Mouse (Mus musculus) midbrain, embryonic 16.5 days (tissue): ENCODE data around the gene Slc45a2. TPM values are rescaled to one million over a fixed set of nuclear protein-coding genes. Genes with fewer than 3 reads are reported as not detected.
A peak's percentile ranks its signal among the peaks of the same experiment; 100 is the strongest.

Source experiments
- ATAC-seq: fragments of 200-750 bp; cut with Nextera tagmentation; 2 replicates; pipeline ENCODE4 v1.8.0; 2017; ENCODE audit warnings: moderate TSS enrichment
- H3K27ac ChIP-seq: fragments of 300-500 bp; sonication (generic); 2 replicates; pipeline ENCODE4 v1.5.1; 2014; ENCODE audit warnings: mild to moderate bottlenecking, low read length, mixed read lengths
- H3K27me3 ChIP-seq: fragments of 300-500 bp; sonication (generic); 2 replicates; pipeline ENCODE4 v1.6.1; 2014; ENCODE audit warnings: low read depth, low read length, mixed read lengths; ENCODE audit not compliant: control insufficient read depth, insufficient read depth
- H3K36me3 ChIP-seq: fragments of 300-500 bp; sonication (generic); 2 replicates; pipeline ENCODE4 v1.6.1; 2014; ENCODE audit warnings: mild to moderate bottlenecking, low read length, moderate library complexity, mixed read lengths; ENCODE audit not compliant: control insufficient read depth, insufficient read depth
- H3K4me1 ChIP-seq: fragments of 300-500 bp; sonication (generic); 2 replicates; pipeline ENCODE4 v1.6.1; 2014; ENCODE audit warnings: mild to moderate bottlenecking, low read length, mixed read lengths; ENCODE audit not compliant: control insufficient read depth, insufficient read depth
- H3K4me2 ChIP-seq: fragments of 300-500 bp; sonication (generic); 2 replicates; pipeline ENCODE4 v1.6.1; 2014; ENCODE audit warnings: mild to moderate bottlenecking, low read length, mixed read lengths
- H3K4me3 ChIP-seq: fragments of 300-500 bp; sonication (generic); 2 replicates; pipeline ENCODE4 v1.5.1; 2014; ENCODE audit warnings: low read depth, mild to moderate bottlenecking, low read length, moderate library complexity, mixed read lengths
- H3K9ac ChIP-seq: fragments of 300-500 bp; sonication (generic); 2 replicates; pipeline ENCODE4 v1.6.1; 2014; ENCODE audit warnings: low read depth, low read length, mixed read lengths
- H3K9me3 ChIP-seq: fragments of 300-500 bp; sonication (generic); replicated peaks from 2 replicates; pipeline ENCODE4 v1.6.1; 2014; ENCODE audit warnings: mild to moderate bottlenecking, low read length, mixed read lengths; ENCODE audit not compliant: control insufficient read depth, poor library complexity, severe bottlenecking
- WGBS: fragments of 180-500 bp; shearing (Covaris S2); extraction: QIAGEN DNeasy Blood & Tissue Kit; methylation state at CpG from one replicate; pipeline ENCODE4 v1.1.7; 2014; 5-methylcytosine and 5-hydroxymethylcytosine counted together
- polyA plus RNA-seq: library from polyadenylated mRNA; unstranded; fragments of >200 nt; fragmentation: Nextera tagmentation; extraction: Ambion mirVana; gene quantifications from 2 replicates; pipeline ENCODE4 v1.2.1, GENCODE M21; 2015

Slc45a2 gene
- polyA plus RNA-seq, 1 experiment from 2014 or later, result not detected

- no peak overlapping the region for H3K4me2 ChIP-seq
- H3K4me1 ChIP-seq, result no peaks in the 10 kb centered on the region
- no peak overlapping the region for H3K27ac ChIP-seq
- H3K27me3 ChIP-seq, result no peaks in the 10 kb centered on the region
- no peaks in the 10 kb centered on the region for H3K9me3 ChIP-seq
- H3K9ac ChIP-seq, result no peak overlapping the region
- no peak for ATAC-seq
- WGBS, result 93% methylated on average over 5 of the region's 5 CpGs
- no peak overlapping the region for H3K4me3 ChIP-seq
- H3K36me3 ChIP-seq, result no peaks in the 10 kb centered on the region
Measured at GRCm38 (mm10) chr15:10960267-10960666, 40.3 kb upstream of the Slc45a2 start.

GRCm38 (mm10) chr15:10962601-10963000 lies 37.9 kb upstream of the Slc45a2 start:
- no peak for ATAC-seq
- no peaks in the 10 kb centered on the region for H3K27me3 ChIP-seq
- no peaks in the 10 kb centered on the region for H3K36me3 ChIP-seq
- no peak overlapping the region for H3K4me2 ChIP-seq
- no peaks in the 10 kb centered on the region for H3K4me1 ChIP-seq
- no peak overlapping the region for H3K27ac ChIP-seq
- no peak overlapping the region for H3K9ac ChIP-seq
- H3K9me3 ChIP-seq, result no peaks in the 10 kb centered on the region
- WGBS, result 95% methylated on average over 2 of the region's 2 CpGs
- no peak overlapping the region for H3K4me3 ChIP-seq

GRCm38 (mm10) chr15:10969439-10969838 lies 31.1 kb upstream of the Slc45a2 start:
- Histone ChIP-seq H3K4me1 (no peaks in the 10 kb centered on the region), H3K27ac (no peak overlapping the region), H3K36me3 (no peaks in the 10 kb centered on the region), H3K9me3 (no peaks in the 10 kb centered on the region), H3K9ac (no peak overlapping the region), H3K4me3 (no peak overlapping the region), H3K27me3 (no peaks in the 10 kb centered on the region), H3K4me2 (no peak overlapping the region)
- WGBS, result 79% methylated on average over 3 of the region's 3 CpGs
- ATAC-seq, result no peak

GRCm38 (mm10) chr15:10970777-10971176 lies 29.7 kb upstream of the Slc45a2 start:
- Histone ChIP-seq H3K36me3 (no peaks in the 10 kb centered on the region), H3K27ac (no peak overlapping the region), H3K4me3 (no peak overlapping the region), H3K4me2 (no peak overlapping the region), H3K9ac (no peak overlapping the region), H3K9me3 (no peaks in the 10 kb centered on the region), H3K27me3 (no peaks in the 10 kb centered on the region), H3K4me1 (no peaks in the 10 kb centered on the region)
- no peak for ATAC-seq
- 84% methylated on average over 5 of the region's 5 CpGs for WGBS

- no peak overlapping the region for H3K4me3 ChIP-seq
- no peaks in the 10 kb centered on the region for H3K27me3 ChIP-seq
Measured at GRCm38 (mm10) chr15:10977151-10977550, 23.4 kb upstream of the Slc45a2 start.

GRCm38 (mm10) chr15:10980712-10981111 lies 19.8 kb upstream of the Slc45a2 start:
- Histone ChIP-seq H3K9ac (no peak overlapping the region), H3K36me3 (no peaks in the 10 kb centered on the region), H3K4me1 (peaks cover 8% of the 10 kb centered on the region; the same call in 1 of the 2 replicates), H3K27ac (no peak overlapping the region), H3K4me3 (no peak overlapping the region), H3K4me2 (peak overlapping the region; percentile 68), H3K9me3 (no peaks in the 10 kb centered on the region), H3K27me3 (no peaks in the 10 kb centered on the region)
- ATAC-seq, result no peak
- 61% methylated on average over 2 of the region's 2 CpGs for WGBS

More at GRCm38 (mm10) chr15:10977151-10977550, 23.4 kb upstream of the Slc45a2 start:
- H3K4me2 ChIP-seq, result no peak overlapping the region
- H3K4me1 ChIP-seq, result peaks cover 3% of the 10 kb centered on the region; the same call in 1 of the 2 replicates
- H3K9me3 ChIP-seq, result no peaks in the 10 kb centered on the region
- no peaks in the 10 kb centered on the region for H3K36me3 ChIP-seq
- H3K9ac ChIP-seq, result no peak overlapping the region
- H3K27ac ChIP-seq, result no peak overlapping the region
- no peak for ATAC-seq

- Histone ChIP-seq H3K4me3 (peak within 1 kb of the TSS; percentile 69), H3K9me3 (no peaks in the 10 kb centered on the region), H3K36me3 (no peaks in the 10 kb centered on the region), H3K9ac (peak within 1 kb of the TSS; percentile 81), H3K4me2 (peak within 1 kb of the TSS; percentile 68), H3K4me1 (peaks cover 8% of the 10 kb centered on the region; the same call in 1 of the 2 replicates), H3K27me3 (no peaks in the 10 kb centered on the region), H3K27ac (peak within 1 kb of the TSS; percentile 92)
- ATAC-seq, result peak; percentile 100
- under 1% methylated on average over 52 of the region's 52 CpGs for WGBS
Measured at GRCm38 (mm10) chr15:10981377-10982063, 19.0 kb upstream of the Slc45a2 start, which contains the start of gene Amacr. Gene Amacr, plus strand, starts transcription at chr15:10981756.

GRCm38 (mm10) chr15:10982064-10982435 lies 18.5 kb upstream of the Slc45a2 start:
- peak overlapping the region; percentile 92 for H3K27ac ChIP-seq
- peak; percentile 52 for ATAC-seq
- WGBS, result 8% methylated on average over 6 of the region's 6 CpGs

GRCm38 (mm10) chr15:10985756-10986155 lies 14.8 kb upstream of the Slc45a2 start:
- H3K36me3 ChIP-seq, result no peaks in the 10 kb centered on the region
- WGBS, result 81% methylated on average over 6 of the region's 6 CpGs
- no peak overlapping the region for H3K27ac ChIP-seq
- no peak overlapping the region for H3K4me3 ChIP-seq
- no peaks in the 10 kb centered on the region for H3K9me3 ChIP-seq
- no peak overlapping the region for H3K9ac ChIP-seq
- ATAC-seq, result no peak
- H3K4me1 ChIP-seq, result peaks cover 8% of the 10 kb centered on the region; the same call in 1 of the 2 replicates
- H3K27me3 ChIP-seq, result no peaks in the 10 kb centered on the region
- H3K4me2 ChIP-seq, result no peak overlapping the region

More at GRCm38 (mm10) chr15:10982064-10982435, 18.5 kb upstream of the Slc45a2 start:
- H3K4me3 ChIP-seq, result peak overlapping the region; percentile 69
- H3K27me3 ChIP-seq, result no peaks in the 10 kb centered on the region
- peaks cover 8% of the 10 kb centered on the region; the same call in 1 of the 2 replicates for H3K4me1 ChIP-seq
- H3K9me3 ChIP-seq, result no peaks in the 10 kb centered on the region
- H3K36me3 ChIP-seq, result no peaks in the 10 kb centered on the region
- H3K4me2 ChIP-seq, result peak overlapping the region; percentile 68
- peak overlapping the region; percentile 81 for H3K9ac ChIP-seq
